Mouse (Mus musculus): Measurements from ENCODE around the gene Syngap1.
"Not testable (repeated sequence)": the region's sequence is repeated elsewhere in the genome, so short reads cannot be mapped to it uniquely, and the experiment has no call there.

The Syngap1 gene

DNA sequence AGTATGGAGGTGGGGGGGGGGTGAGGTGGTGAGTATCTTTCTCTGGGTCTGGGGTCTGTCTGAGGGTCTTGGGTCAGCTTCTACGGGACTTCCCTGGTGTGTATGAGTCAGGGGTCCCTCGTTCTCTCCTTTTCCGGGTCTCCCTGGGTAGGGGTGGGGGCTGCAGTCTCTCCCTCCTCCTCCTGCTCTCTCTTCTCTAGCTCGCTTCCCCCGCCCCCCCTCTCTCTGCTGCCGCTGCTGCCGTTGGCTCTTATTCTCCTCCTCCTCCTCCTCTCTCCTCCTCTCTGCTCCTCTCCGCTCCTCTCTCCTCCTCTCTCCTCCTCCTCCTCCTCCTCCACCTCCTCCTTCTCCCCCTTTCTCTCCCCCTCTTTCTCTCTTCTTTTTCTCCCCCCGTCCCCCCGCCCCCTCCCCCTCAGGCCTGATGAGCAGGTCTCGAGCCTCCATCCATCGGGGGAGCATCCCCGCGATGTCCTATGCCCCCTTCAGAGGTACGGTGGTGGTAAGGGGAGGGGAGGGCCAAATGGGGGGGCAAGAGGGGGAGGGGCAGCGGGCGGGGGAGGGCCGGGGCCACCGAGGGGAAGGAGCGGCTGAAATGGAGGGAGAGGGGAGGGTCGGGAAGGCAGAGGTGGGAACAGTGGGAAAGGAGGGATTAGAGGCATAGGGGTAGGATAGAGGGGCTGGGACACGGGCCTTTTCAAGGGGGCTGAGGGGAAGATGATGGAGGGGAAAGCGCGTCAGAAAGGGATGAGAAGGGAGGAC, at the start of gene Syngap1:
Gene Syngap1 (plus strand): TSS at position 223 of the 759 bp plus-strand sequence.
- no peak for DNase-seq (ENCODE audit: low spot score)

DNA sequence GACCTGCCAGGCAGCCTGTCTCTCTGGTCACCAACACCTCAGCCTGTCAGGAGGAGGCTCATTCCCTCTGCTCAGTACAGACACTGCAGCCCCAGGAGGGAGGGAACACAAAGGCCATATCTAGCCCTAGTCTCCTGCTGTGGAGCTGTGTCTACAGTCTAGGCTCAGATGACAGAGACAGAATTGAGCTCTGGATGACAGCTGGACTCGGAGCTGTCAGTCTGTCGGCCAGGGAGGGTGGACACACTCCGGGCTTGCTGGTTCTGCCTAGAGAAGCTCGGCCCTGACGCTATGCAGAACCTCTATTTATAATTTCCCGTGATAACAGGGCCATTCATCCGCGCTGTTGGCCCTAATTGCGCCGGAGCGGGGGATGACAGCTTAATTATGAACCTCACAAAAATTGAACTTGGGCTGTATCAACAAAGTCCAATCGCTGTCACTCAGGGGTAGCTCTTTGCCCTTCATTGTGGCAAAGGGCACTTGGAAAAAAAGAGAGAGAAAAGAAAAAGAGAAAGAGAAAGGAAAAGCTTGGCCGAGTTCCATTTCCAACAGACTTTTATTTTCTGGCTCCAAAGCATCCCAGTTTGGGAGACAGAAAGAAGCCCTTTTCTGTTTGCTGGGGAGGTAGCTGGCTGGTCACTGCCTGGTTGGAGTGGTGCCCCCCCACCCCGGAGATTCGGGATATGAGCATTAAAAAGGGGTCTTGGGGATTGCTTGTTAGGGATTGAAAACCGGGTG, 48.2 kb upstream of the Syngap1 start:
- DNase-seq (ENCODE audit: low spot score), result no peak

DNA sequence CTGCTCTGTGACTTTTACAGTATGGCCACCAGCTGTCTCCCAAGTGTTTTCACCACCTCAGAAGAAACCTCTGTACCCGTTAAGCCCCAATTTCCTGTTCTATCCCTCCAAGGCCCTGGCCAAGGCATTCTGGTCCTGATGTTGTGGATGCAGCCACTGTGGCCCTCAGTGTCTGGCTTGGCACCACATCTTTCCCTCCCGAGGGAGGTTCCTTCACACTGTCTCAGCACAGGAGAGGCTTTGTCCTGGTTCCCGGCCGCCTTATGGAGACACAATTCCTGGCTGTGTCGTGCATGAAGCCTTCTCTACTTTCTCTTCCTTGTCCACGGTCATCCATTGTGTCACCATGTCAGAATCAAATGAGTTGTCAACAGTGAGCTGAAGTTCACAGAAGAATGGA, 47.6 kb upstream of the Syngap1 start:
- DNase-seq (ENCODE audit: low spot score), result no peak

DNA sequence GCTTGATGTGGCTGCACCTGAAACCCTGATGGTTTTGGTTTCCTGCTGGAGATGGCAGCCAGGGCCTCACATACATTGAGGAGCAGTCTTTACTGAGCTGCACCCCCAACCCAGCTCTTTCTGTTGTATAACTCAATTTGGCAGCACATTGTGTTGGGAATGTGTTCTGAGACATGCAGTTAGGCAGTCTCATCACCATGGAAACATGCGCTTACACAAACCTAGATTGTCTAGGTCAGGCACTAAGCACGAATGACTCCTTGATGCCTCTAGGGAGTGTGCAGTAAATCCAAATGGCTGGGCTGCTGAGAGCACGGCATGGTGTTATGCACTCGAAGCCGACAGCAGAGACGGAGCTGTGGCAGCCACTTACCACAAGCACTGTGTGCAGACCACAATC, 46.7 kb upstream of the Syngap1 start:
- peak; percentile 16 for DNase-seq (ENCODE audit: low spot score)

DNA sequence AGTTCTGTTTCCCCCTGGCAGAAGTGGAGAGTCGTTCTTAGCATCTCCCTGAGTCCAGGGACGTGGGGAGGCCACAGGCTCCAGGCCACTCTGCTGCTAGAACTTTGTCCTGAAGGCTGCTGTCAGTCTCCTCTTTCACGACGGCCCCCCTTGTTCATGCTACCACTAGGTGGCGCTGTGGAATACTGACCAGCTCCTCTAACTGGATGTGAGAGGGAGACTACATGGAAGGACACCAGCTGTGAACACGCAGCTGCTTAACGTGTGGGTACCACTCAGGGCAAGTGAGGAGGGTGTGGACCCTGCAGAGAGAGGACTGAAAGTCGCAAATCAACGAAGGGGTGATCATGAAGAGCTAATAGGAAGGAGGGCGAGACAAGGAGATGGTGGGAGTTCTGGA, 45.5 kb upstream of the Syngap1 start:
- peak; percentile 65 for DNase-seq (ENCODE audit: low spot score)

DNA sequence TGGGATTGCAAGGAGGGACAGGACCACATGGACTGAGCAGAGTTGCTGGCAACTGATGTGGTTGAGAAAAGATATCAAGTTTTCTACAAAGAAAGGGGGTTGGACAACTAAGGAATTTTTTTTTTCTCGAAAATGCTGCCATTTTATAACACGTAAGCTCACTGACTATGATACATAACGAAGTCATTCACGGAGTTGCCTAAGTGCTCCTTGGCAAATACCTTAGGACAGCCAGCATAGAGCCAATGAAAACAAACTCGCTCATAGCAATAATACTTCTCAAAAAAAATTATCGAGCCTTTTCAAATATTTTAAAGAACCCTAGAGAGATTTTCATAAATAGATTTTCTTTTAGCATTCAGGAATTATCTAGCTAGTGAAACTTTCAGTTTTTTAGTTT, 40.1 kb upstream of the Syngap1 start:
- DNase-seq (ENCODE audit: low spot score), result no peak

DNA sequence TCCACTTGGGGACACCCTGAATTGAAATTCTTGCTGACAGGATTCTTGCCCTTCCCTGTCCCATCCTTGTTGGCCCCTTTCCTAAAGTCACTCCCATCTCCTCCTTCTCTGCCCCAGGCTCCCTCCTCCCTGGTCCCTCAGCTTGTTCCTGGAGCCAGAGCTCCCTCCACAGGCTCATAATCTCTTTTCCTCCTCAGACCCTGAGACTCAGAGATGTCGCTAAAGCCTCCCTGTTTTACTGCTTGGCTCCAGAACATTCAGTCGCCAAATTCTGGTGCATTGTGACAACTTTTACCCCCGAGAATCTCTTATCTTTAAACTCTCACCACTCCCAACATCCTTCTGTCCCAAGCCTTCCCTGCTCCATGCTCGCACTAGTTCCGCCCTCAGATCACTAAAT, 36.7 kb upstream of the Syngap1 start:
- no peak for DNase-seq (ENCODE audit: low spot score)

DNA sequence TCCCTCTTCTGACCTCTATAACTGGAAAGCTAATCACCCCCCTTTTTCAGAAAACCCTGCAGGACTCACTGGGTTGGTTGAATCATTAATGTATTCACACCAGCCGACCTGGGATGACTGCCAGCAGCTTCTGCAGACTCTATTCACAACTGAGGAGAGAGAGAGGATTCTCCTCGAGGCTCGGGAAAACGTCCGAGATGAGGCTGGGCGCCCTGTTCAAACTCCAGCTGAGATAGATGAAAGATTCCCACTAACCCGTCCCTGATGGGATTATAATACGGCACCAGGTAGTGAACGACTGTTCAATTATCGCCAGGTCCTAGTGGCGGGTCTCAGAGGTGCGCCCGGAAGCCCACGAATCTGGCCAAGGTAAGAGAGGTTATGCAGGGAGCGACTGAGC, 33.5 kb upstream of the Syngap1 start:
- not testable (repeated sequence) for DNase-seq (ENCODE audit: low spot score)

DNA sequence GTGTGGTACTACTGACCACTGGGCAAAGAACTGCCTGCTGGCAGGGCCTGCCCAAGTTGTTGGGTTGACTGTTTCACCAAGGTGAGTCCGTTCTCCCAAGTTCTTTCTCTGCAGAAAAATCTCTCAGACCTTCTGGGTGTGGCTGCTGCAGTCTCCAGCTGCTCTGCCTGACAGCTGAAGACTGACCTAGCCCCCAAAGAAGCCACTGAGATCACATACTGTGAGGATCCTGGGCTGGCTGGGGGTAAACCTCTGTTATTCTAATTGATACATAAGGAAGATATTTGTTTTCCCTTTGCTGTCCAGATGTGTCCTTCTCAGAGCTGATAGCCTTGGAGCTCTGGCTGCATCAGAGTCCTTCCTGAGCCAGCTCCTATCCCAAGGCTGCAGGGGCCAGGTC, 25.8 kb upstream of the Syngap1 start:
- no peak for DNase-seq (ENCODE audit: low spot score)

DNA sequence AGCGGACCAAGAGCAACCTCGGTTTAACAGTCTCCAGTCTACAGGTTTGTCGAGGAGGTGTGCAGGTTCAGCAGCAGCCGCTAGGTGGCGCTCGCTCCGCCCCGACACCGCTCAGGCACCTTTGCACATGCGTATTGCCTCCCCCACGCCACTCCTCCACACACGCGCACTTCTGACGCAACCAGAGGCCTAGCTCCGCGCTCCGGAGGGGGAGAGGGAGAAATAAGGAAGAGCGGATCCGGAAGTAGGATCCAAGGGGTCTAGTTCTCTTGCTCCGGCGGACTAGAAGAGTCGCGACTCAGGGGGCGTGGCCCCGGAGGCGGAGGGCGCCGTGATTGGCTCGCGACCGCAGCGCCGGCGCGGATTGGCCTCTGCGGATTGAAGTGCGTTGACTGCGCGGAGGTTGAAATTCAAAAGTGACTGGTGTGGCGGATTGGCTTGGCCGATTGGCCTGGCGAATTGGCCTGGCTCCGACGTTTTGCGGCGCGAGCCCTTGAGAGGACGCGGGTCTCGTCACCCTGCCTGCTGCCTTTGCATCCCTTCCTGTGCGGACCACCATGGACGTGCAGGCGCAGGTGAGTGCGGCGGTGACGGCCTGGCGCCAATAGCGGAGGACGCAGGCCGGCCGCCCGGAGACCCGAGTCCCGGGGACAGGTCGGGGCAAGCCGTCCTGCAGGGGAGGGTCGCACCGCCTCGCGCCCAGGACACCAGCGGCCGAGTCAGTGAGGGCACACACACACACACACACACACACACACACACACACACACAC, 24.2 kb upstream of the Syngap1 start, which contains the start of gene Kifc5b:
Gene Kifc5b (plus strand): TSS at position 381 of the 772 bp plus-strand sequence.
- DNase-seq (ENCODE audit: low spot score), result peak; percentile 100

DNA sequence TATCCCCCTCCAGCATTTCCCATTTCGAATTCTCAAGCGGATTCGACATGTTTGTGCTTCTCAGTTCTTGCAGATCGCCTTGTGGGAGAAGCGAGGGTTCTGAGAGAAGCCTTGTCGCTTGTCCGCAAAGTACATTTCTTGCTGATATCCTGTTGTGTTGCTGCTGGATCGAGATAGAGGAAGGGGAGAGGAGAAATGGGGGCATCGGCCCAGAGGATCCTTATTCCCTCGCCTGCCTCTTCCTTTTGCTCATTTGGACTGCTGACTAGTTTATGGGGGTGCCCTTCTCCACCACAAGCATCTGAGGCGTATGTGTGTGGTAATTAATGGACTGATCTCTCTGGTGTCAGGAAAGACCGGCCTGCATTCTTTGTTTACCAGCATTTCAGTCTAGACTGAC, 23.5 kb upstream of the Syngap1 start:
- DNase-seq (ENCODE audit: low spot score), result not testable (repeated sequence)

DNA sequence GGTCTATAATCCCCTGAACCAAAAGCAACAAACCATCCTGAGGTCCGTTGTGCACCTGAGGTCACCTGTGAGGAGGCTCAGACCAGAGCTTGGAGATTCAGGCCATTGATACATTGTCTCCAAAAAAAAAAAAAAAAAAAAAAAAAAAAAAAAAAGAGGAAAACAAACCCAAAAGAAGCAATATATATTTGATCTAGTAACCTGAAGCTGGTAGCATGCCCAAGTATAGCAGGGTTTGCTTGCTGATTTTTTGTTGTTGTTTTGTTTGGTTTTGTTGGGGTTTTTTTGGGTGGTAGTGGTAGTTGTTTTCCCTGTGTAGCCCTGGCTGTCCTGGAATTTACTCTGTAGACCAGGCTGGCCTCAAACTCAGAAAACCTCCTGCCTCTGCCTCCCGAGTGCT, 22.7 kb upstream of the Syngap1 start:
- DNase-seq (ENCODE audit: low spot score), result no peak

DNA sequence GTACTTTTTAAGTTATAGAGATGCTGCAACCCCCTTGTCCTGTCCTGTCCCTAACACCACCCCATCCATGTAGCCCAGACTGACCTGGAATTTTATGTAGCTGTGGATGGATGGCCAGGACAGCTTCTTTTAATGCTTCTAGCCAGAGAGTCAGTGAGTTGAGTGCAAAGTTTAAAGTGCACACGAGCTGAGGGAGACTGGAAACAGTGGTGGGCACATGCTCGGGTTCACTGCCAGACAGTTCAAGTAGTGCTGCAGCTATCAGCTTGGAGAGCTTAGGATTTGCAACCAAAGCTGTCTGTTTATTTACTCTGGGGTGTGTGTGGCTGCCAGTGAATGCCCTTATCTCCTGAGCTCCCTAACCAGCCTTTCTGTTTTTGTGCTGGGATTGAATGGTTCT, 21.5 kb upstream of the Syngap1 start:
- not testable (repeated sequence) for DNase-seq (ENCODE audit: low spot score)

DNA sequence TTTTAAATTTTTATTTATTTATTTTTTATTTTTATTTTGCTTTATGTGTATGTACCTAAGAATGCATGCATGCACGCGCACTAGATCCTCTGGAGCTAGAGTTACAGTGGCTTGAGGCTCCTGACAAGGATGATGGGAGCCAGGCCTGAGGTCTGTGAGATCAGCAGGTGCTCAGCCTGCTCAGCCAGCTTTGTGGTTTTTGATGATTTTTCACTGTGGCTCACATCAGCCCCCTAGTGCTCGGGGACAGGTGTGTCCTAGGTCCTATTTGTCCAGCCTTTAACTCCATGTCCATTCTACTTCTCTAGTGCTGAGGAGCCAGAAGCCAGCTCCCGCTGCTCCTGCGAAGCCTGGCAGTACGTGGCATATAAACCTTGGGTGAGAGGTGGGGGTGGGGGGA, 18.7 kb upstream of the Syngap1 start:
- not testable (repeated sequence) for DNase-seq (ENCODE audit: low spot score)

DNA sequence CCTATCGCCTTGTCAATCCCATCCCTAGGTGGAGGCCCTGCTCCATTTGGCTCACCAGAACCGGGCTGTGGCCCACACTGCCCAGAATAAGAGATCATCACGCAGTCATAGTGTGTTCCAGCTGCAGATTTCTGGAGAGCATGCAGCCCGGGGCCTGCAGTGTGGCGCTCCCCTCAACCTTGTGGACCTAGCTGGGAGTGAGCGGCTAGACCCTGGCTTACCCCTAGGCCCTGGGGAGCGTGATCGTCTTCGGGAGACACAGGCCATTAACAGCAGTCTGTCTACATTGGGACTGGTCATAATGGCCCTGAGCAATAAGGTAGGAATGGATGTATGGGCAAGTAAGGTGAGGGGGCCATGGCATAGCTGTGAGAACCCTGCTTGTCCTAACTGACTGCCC, 15.6 kb upstream of the Syngap1 start:
- not testable (repeated sequence) for DNase-seq (ENCODE audit: low spot score)

DNA sequence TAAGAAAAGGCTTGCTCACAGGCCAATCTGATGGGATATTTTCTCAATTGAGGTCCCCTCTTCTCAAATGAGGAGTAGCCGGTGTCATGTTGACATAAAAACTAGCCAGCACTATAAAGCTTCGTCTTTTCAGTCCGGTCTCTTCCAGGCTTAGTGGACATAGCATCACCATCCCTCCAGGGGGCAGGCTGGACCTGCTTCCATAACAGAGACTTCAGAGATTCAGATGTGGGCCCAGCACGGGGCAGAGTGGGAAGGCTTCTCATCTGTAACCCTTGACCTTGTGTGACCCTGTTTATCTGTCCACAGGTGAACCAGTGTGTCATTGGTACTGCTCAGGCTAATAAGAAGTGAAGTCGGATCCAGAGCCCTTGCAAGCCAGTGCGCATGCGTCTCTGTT, 9.3 kb upstream of the Syngap1 start:
- DNase-seq (ENCODE audit: low spot score), result peak; percentile 62

DNA sequence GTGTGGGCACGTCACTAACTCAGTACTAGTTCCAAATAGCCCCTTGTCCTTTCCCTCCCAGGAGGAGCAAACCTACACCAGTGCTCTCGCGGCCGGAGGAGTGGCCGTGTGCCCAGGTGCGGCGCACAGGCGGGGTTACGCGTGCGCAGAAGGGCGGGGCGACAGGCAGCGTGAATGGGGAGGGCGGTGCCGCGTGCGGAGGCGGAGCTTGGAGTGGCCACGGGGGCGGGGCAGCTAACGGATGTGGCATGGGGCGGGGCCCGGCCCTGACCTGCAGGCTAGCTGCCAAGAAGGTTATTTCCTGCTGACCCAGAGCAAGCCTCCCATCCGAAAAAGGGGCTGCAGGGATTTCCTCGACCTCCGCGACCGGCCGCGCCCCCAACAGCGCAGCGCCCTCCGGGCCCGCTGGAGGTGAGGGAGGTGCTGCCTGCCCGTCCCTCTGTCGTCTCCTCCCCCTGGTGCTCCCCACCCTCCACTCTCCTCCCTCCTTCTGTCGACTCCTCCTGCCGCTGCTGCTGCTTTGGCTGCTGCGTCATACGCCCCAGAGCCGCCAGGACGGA, 8.1 kb upstream of the Syngap1 start, which contains the start of gene Phf1:
Gene Phf1 (plus strand): TSS at position 214 of the 560 bp plus-strand sequence.
- peak; percentile 96 for DNase-seq (ENCODE audit: low spot score)

DNA sequence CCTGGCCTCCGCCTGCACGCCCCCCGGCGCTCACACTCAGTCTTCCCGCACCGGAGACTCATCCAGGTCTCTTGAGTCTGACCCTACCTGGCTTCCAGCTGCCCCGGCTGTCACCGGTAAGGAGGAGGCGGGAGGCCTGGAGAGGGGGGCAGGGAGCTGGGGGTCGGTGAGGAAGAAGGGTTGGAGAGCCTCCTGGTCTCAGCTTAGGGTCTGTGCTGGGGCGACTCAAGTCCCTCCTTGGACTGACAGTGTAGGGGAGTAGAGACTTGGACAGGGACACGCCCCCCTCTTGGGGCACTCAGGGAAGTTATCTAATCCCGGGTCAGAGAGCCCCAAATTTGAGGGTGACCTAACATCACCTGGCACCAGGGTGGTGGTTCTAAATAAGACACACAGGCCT, 7.6 kb upstream of the Syngap1 start:
- DNase-seq (ENCODE audit: low spot score), result no peak

DNA sequence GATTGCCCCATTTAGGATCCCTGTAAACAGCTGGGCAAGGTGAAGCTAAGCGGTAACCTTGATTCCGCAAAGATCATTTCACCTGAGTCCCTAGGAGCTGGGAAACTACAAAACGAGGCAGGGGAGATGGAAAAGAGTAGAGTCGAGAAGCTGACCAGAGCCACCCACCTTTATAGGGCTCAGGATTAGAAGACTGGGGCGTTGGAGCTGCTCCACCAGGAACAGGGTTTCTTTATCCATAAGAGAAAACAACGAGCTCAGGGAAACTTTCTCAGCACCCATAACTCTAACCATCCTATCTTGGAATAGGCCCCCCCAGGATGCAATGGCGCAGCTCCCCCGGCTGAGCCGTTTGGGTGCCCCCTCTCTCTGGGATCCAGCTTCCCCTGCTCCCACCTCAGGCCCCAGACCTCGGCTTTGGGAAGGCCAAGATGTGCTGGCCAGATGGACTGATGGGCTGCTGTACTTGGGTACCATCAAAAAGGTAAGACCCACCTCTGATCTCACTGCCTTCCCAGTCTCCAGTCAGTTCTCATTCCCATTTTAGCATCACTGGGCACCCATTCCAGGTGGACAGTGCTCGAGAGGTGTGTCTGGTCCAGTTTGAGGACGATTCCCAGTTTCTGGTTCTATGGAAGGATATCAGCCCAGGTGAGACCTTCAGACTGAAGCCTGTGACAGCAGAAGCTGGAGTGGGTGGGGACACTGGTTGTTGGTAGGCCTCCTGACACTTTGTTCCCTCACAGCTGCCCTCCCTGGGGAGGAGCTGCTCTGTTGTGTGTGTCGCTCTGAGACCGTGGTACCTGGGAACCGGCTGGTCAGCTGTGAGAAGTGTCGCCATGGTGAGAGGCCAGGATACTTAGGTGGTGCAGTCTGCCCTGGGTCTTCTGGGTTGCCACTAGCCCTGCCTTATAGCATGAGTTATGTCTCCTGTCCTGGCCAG, 6.9 kb upstream of the Syngap1 start:
- no peak for DNase-seq (ENCODE audit: low spot score)

DNA sequence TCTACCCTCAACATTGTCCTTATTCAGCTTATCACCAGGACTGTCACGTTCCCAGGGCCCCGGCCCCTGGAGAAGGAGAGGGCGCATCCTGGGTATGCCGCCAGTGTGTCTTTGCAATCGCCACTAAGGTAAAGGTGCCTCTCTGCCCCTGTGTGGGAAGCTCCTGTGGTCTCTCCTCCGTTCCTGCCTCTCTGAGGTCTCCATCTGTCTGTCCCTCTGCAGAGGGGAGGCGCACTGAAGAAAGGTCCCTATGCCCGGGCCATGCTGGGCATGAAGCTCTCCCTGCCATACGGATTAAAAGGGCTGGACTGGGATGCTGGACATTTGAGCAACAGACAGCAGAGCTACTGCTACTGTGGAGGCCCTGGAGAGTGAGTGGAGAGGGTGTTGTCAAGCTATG, 6.0 kb upstream of the Syngap1 start:
- no peak for DNase-seq (ENCODE audit: low spot score)

DNA sequence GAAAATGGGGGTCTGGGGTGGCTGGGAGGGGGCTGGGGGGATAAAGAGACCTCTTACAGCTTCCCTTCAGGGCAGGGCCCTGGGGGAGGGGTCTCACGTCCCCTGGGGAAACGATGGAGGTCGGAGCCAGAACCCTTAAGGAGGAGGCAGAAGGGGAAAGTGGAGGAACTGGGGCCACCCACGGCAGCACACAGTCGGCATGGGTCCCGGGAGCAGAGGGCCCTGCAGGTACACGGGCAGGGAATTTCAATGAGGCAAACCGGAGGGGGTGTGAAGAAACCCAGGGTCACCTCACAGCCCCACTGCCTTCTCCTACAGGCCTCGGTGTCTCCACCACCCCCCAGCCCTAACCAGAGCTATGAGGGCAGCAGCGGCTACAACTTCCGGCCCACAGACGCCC, 4.6 kb upstream of the Syngap1 start:
- DNase-seq (ENCODE audit: low spot score), result no peak
